Comparison of ENCODE assay signal across 20 mouse cellular contexts in the genomic region with DNA sequence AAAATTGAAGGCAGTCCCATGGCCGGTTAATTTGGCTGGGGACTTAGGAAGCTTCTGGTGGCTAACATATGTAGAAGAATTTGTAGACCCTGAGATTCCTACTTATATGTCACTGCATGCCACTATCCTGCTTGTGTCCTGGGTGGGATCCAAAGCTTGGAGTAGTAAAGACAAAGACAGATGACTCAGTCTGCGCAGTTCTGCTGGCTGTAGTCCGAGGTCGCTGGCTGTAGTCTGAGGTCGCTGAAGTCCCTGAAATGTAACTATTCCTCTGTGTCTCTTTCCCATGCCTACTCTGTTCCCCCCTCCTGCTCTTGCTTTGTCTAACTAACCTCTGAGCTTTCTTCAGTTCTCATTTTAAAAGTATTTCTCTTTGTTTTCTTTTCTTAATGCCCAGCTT.
A peak's percentile ranks its signal among the peaks of the same experiment; 100 is the strongest.
DNase-seq lines count a peak whose midpoint lies in the region; ATAC-seq and TF ChIP-seq lines count a peak whose summit lies in the region.
"Had no signal": no experiment of that assay in that cellular context is flagged by ENCODE, and none has a peak within 500 bp of the region (broad histone marks: within the 10 kb centered on the region; RNA-seq: fewer than 3 reads in every experiment).

No protein-coding gene starts in this region.

- H3K9me3 ChIP-seq in kidney, postnatal 0 days (replicated peaks; ENCODE audit: low read length): no peaks in the 10 kb centered on the region
- no peaks in the 10 kb centered on the region for H3K9me3 ChIP-seq in lung, embryonic 16.5 days (ENCODE audit: control insufficient read depth, low read length)
- H3K9me3 ChIP-seq: forebrain, embryonic 13.5 days; heart, embryonic 10.5 days; hindbrain, embryonic 13.5 days; midbrain, embryonic 15.5 days; neural tube, embryonic 12.5 days; stomach, embryonic 15.5 days had no signal

- H3K9ac ChIP-seq in kidney, postnatal 0 days (ENCODE audit: low read depth, low read length): no peak overlapping the region
- H3K9ac ChIP-seq in lung, embryonic 16.5 days (ENCODE audit: low read length): no peak overlapping the region
- H3K9ac ChIP-seq: forebrain, embryonic 13.5 days; hindbrain, embryonic 13.5 days; midbrain, embryonic 15.5 days; neural tube, embryonic 12.5 days; stomach, embryonic 15.5 days had no signal

- no peak for TF ChIP-seq CTCF in kidney, postnatal 0 days (IDR thresholded peaks at IDR 0.05; ENCODE audit: low read depth)

- H3K4me1 ChIP-seq in kidney, postnatal 0 days (replicated peaks; ENCODE audit: insufficient read depth, low read length): no peaks in the 10 kb centered on the region
- H3K4me1 ChIP-seq in lung, embryonic 16.5 days (replicated peaks; ENCODE audit: control insufficient read depth, insufficient read depth, low read length): no peaks in the 10 kb centered on the region
- H3K4me1 ChIP-seq: forebrain, embryonic 13.5 days; heart, embryonic 10.5 days; hindbrain, embryonic 13.5 days; midbrain, embryonic 15.5 days; neural tube, embryonic 12.5 days; stomach, embryonic 15.5 days had no signal

- 57% methylated on average over 5 of the region's 5 CpGs for WGBS in kidney, postnatal 0 days
- WGBS in lung, embryonic 16.5 days: 68% methylated on average over 5 of the region's 5 CpGs

- no peak overlapping the region for H3K4me3 ChIP-seq in kidney, postnatal 0 days (replicated peaks; ENCODE audit: low read depth, low read length)
- no peak overlapping the region for H3K4me3 ChIP-seq in lung, embryonic 16.5 days (ENCODE audit: low read length)
- H3K4me3 ChIP-seq: forebrain, embryonic 13.5 days; heart, embryonic 10.5 days; hindbrain, embryonic 13.5 days; midbrain, embryonic 15.5 days; neural tube, embryonic 12.5 days; stomach, embryonic 15.5 days had no signal

- peak; percentile 42 for DNase-seq in kidney, postnatal 0 days (ENCODE audit: low spot score)
- no peak for DNase-seq in kidney, adult 18-20 months
- DNase-seq in lung, postnatal 14 days: no peak
- DNase-seq in adrenal gland, postnatal 10 days: peak; percentile 68
- no peak for DNase-seq in right cerebral cortex, adult 2 months (ENCODE audit: low spot score in 2 of 2)
- DNase-seq in layer of hippocampus, postnatal 10 days (ENCODE audit: low spot score in 2 of 2): no peak
- DNase-seq: cerebellum, postnatal 36 days; embryo, embryonic 11 days; kidney, adult 2 months; layer of hippocampus, postnatal 36 days; lung, postnatal 36 days; thymus, adult 2 months had no signal

- H3K36me3 ChIP-seq in kidney, postnatal 0 days (ENCODE audit: insufficient read depth, low read length): no peaks in the 10 kb centered on the region
- H3K36me3 ChIP-seq in lung, embryonic 16.5 days (ENCODE audit: control insufficient read depth, insufficient read depth, low read length): no peaks in the 10 kb centered on the region
- H3K36me3 ChIP-seq: heart, embryonic 10.5 days; midbrain, embryonic 15.5 days; neural tube, embryonic 12.5 days; stomach, embryonic 15.5 days had no signal

- no peak for ATAC-seq in kidney, postnatal 0 days (replicated peaks; ENCODE audit: low FRiP score, low read depth)
- ATAC-seq in lung, embryonic 16.5 days (ENCODE audit: low read depth): peak; percentile 45
- ATAC-seq: activated CD4-positive, CD25-positive, alpha-beta regulatory T cell, adult 4 months; forebrain, embryonic 13.5 days; midbrain, embryonic 15.5 days had no signal

- H3K27ac ChIP-seq in kidney, postnatal 0 days: no peak overlapping the region
- H3K27ac ChIP-seq in lung, embryonic 16.5 days (ENCODE audit: low read length): no peak overlapping the region
- H3K27ac ChIP-seq: forebrain, embryonic 13.5 days; heart, embryonic 10.5 days; hindbrain, embryonic 13.5 days; midbrain, embryonic 15.5 days; neural tube, embryonic 12.5 days; stomach, embryonic 15.5 days had no signal

- H3K4me2 ChIP-seq in kidney, postnatal 0 days (ENCODE audit: low read length): no peak overlapping the region
- no peak overlapping the region; the same call in 1 of the 2 replicates for H3K4me2 ChIP-seq in lung, embryonic 16.5 days (ENCODE audit: low read depth, low read length)
- H3K4me2 ChIP-seq: forebrain, embryonic 13.5 days; hindbrain, embryonic 13.5 days; midbrain, embryonic 15.5 days; neural tube, embryonic 12.5 days; stomach, embryonic 15.5 days had no signal

- no peaks in the 10 kb centered on the region for H3K27me3 ChIP-seq in kidney, postnatal 0 days (ENCODE audit: insufficient read depth, low read length)
- no peaks in the 10 kb centered on the region for H3K27me3 ChIP-seq in lung, embryonic 16.5 days (ENCODE audit: control insufficient read depth, insufficient read depth, low read depth, low read length)
- H3K27me3 ChIP-seq: forebrain, embryonic 13.5 days; hindbrain, embryonic 13.5 days; midbrain, embryonic 15.5 days; neural tube, embryonic 12.5 days; stomach, embryonic 15.5 days had no signal

Comparison
In these comparisons a context has a peak if more than half of its experiments do, and no peak if none do; other contexts are left out.
1. DNase-seq: peak in kidney, postnatal 0 days (single experiment) and adrenal gland, postnatal 10 days (single experiment); none in kidney, adult 18-20 months (single experiment), lung, postnatal 14 days (single experiment), right cerebral cortex, adult 2 months (0 of 2) and layer of hippocampus, postnatal 10 days (0 of 2).